8 mouse cellular contexts compared by ENCODE assay signal in genomic region chr9:63148410-63149371, GRCm38 (mm10). TPM values are rescaled to one million over a fixed set of nuclear protein-coding genes. Genes with fewer than 3 reads are reported as not detected.
DNase-seq lines count a peak whose midpoint lies in the region; ATAC-seq lines count a peak whose summit lies in the region.

Skor1 (minus strand) TSS chr9:63148961.

- ATAC-seq in kidney, embryonic 16.5 days (ENCODE audit: low FRiP score, low TSS enrichment) = no peak
- ATAC-seq in embryonic facial prominence, embryonic 14.5 days (ENCODE audit: low read depth) = no peak
- ATAC-seq in intestine, embryonic 14.5 days (replicated peaks; ENCODE audit: low FRiP score, low TSS enrichment, low read depth) = no peak
- no peak for ATAC-seq in CD4-positive, CD25-positive, alpha-beta regulatory T cell, adult 4 months

- no peak within 1 kb of the TSS for H3K27ac ChIP-seq in kidney, embryonic 16.5 days (ENCODE audit: low read length)
- no peak within 1 kb of the TSS for H3K27ac ChIP-seq in embryonic facial prominence, embryonic 14.5 days (replicated peaks; ENCODE audit: low read depth, low read length)
- H3K27ac ChIP-seq in intestine, embryonic 14.5 days (ENCODE audit: low read depth) = no peak within 1 kb of the TSS

- H3K4me2 ChIP-seq in kidney, embryonic 16.5 days (replicated peaks; ENCODE audit: low read depth, low read length) = peak within 1 kb of the TSS; percentile 77
- H3K4me2 ChIP-seq in embryonic facial prominence, embryonic 14.5 days (ENCODE audit: low read depth, low read length) = peak within 1 kb of the TSS; percentile 81
- H3K4me2 ChIP-seq in intestine, embryonic 14.5 days (ENCODE audit: low read length) = peak within 1 kb of the TSS; percentile 67

- peak within 1 kb of the TSS; percentile 47 for H3K4me3 ChIP-seq in kidney, embryonic 16.5 days (ENCODE audit: low read length)
- H3K4me3 ChIP-seq in embryonic facial prominence, embryonic 14.5 days (ENCODE audit: low read depth, low read length) = peak within 1 kb of the TSS; percentile 50
- peak within 1 kb of the TSS; percentile 35 for H3K4me3 ChIP-seq in intestine, embryonic 14.5 days (ENCODE audit: low read depth, low read length)

- DNase-seq in kidney, postnatal 14 days = no peak
- DNase-seq in embryonic facial prominence, embryonic 14.5 days (ENCODE audit: low spot score) = no peak
- peak; percentile 69 for DNase-seq in intestine, embryonic 14.5 days (ENCODE audit: low spot score)
- DNase-seq in neural tube, embryonic 10.5 days (ENCODE audit: extremely low spot score, low spot score) = peak; percentile 61
- DNase-seq in adrenal gland, adult 2 months = no peak
- no peak for DNase-seq in kidney, postnatal 4 days

- under 1% methylated on average over 66 of the region's 108 CpGs for WGBS in kidney, embryonic 16.5 days
- under 1% methylated on average over 38 of the region's 108 CpGs for WGBS in embryonic facial prominence, embryonic 14.5 days
- 1% methylated on average over 83 of the region's 108 CpGs for WGBS in intestine, embryonic 14.5 days

- H3K9ac ChIP-seq in kidney, embryonic 16.5 days (replicated peaks; ENCODE audit: low read length) = no peak within 1 kb of the TSS
- H3K9ac ChIP-seq in embryonic facial prominence, embryonic 14.5 days (ENCODE audit: low read depth, low read length) = 0 out of 2 replicates have a peak within 1 kb of the TSS, but pooled peaks have one; percentile 25
- no peak within 1 kb of the TSS for H3K9ac ChIP-seq in intestine, embryonic 14.5 days (ENCODE audit: low read length)

- H3K9me3 ChIP-seq in kidney, embryonic 16.5 days (ENCODE audit: low read length) = peaks cover 4% of the 10 kb centered on the region
- 0 out of 2 replicates have a peak, but pooled peaks cover 4% of the 10 kb centered on the region for H3K9me3 ChIP-seq in embryonic facial prominence, embryonic 14.5 days (ENCODE audit: control insufficient read depth, low read length)
- H3K9me3 ChIP-seq in intestine, embryonic 14.5 days (ENCODE audit: control insufficient read depth, low read length) = 0 out of 2 replicates have a peak, but pooled peaks cover 2% of the 10 kb centered on the region

- H3K36me3 ChIP-seq in kidney, embryonic 16.5 days (ENCODE audit: insufficient read depth, low read length) = no peaks in the 10 kb centered on the region
- H3K36me3 ChIP-seq in embryonic facial prominence, embryonic 14.5 days (ENCODE audit: control insufficient read depth, insufficient read depth, low read length) = no peaks in the 10 kb centered on the region
- H3K36me3 ChIP-seq in intestine, embryonic 14.5 days (ENCODE audit: control insufficient read depth, insufficient read depth, low read length) = no peaks in the 10 kb centered on the region

- peaks cover 35% of the 10 kb centered on the region for H3K4me1 ChIP-seq in kidney, embryonic 16.5 days (ENCODE audit: insufficient read depth, low read length)
- H3K4me1 ChIP-seq in embryonic facial prominence, embryonic 14.5 days (ENCODE audit: control insufficient read depth, insufficient read depth, low read length) = peaks cover 12% of the 10 kb centered on the region; the same call in 1 of the 2 replicates
- H3K4me1 ChIP-seq in intestine, embryonic 14.5 days (replicated peaks; ENCODE audit: control insufficient read depth, insufficient read depth, low read length) = peaks cover 25% of the 10 kb centered on the region; the same call in 1 of the 2 replicates

- peaks cover 100% of the 10 kb centered on the region for H3K27me3 ChIP-seq in kidney, embryonic 16.5 days (ENCODE audit: insufficient read depth, low read length)
- H3K27me3 ChIP-seq in embryonic facial prominence, embryonic 14.5 days (replicated peaks; ENCODE audit: control insufficient read depth, insufficient read depth, low read length) = peaks cover 100% of the 10 kb centered on the region
- peaks cover 100% of the 10 kb centered on the region for H3K27me3 ChIP-seq in intestine, embryonic 14.5 days (replicated peaks; ENCODE audit: control insufficient read depth, insufficient read depth, low read length)

RNA-seq across cellular contexts. Expression of gene Skor1, which starts in this region (rescaled TPM):
- not detected in 2 replicates for polyA plus RNA-seq in kidney, embryonic 16.5 days (2015; fragmentation: Nextera tagmentation; extraction: Ambion mirVana)
- polyA plus RNA-seq in embryonic facial prominence, embryonic 14.5 days (2014; fragmentation: Nextera tagmentation; extraction: Ambion mirVana) = 0.04 TPM in 1 of 2 replicates, not detected in the other
- polyA plus RNA-seq in intestine, embryonic 14.5 days (2014; fragmentation: Nextera tagmentation; extraction: Ambion mirVana) = not detected in 2 replicates
- total RNA-seq in adrenal gland, adult 2 months (2021) = under 1 TPM in 1 of 2 experiments, not detected in 1; 0.14 TPM
- 0.04 and 0.11 TPM in 2 replicates for polyA plus RNA-seq in adrenal gland, adult 2 months (2012; rRNA removed)
- not detected for polyA plus RNA-seq in CD4-positive, CD25-positive, alpha-beta regulatory T cell, adult 4 months (2017; shearing (Covaris generic))

Comparison
In these comparisons a context has a peak if more than half of its experiments do, and no peak if none do; other contexts are left out.
1. Peak in DNase-seq, H3K4me3 ChIP-seq and H3K4me2 ChIP-seq in intestine, embryonic 14.5 days; RNA of the gene not detected or under 1 TPM.